Mouse (Mus musculus): Measurements from ENCODE around the gene Tmem150c. TPM values are rescaled to one million over a fixed set of nuclear protein-coding genes. Genes with fewer than 3 reads are reported as not detected.

The Tmem150c gene
- polyA plus RNA-seq, 2 experiments = 4.8 to 7.3 TPM

- TF ChIP-seq POLR2A (IDR thresholded peaks at IDR 0.05; ENCODE audit: borderline replicate concordance, extremely low read depth, insufficient read depth, insufficient read length) = no peak
- Histone ChIP-seq H3K9ac (ENCODE audit: low read depth, low read length, severe bottlenecking) (no peak overlapping the region), H3K36me3 (ENCODE audit: control insufficient read depth, insufficient read depth, low read length) (peaks cover 34% of the 10 kb centered on the region), H3K9me3 (ENCODE audit: control insufficient read depth, low read length) (no peaks in the 10 kb centered on the region), H3K4me2 (replicated peaks; ENCODE audit: low read depth, low read length, severe bottlenecking) (no peak overlapping the region), H3K27me3 (ENCODE audit: control insufficient read depth, insufficient read depth, low read length) (no peaks in the 10 kb centered on the region), H3K4me1 (ENCODE audit: control insufficient read depth, insufficient read depth, low read length) (peaks cover 4% of the 10 kb centered on the region; the same call in 1 of the 2 replicates), H3K27ac (replicated peaks; ENCODE audit: low read depth, low read length) (no peak overlapping the region), H3K4me3 (replicated peaks; ENCODE audit: low read length) (no peak overlapping the region)
- WGBS = 75% methylated on average over 12 of the region's 15 CpGs
- no peak for DNase-seq (ENCODE audit: low spot score)
- no peak for ATAC-seq (ENCODE audit: low FRiP score, low read depth)
Measured at GRCm38 (mm10) chr5:100057461-100058209, 102.0 kb downstream of the Tmem150c start.

- Histone ChIP-seq H3K36me3 (ENCODE audit: control insufficient read depth, insufficient read depth, low read length) (peaks cover 22% of the 10 kb centered on the region), H3K9me3 (ENCODE audit: control insufficient read depth, low read length) (no peaks in the 10 kb centered on the region), H3K4me3 (replicated peaks; ENCODE audit: low read length) (no peak overlapping the region), H3K4me1 (ENCODE audit: control insufficient read depth, insufficient read depth, low read length) (peaks cover 4% of the 10 kb centered on the region; the same call in 1 of the 2 replicates), H3K4me2 (replicated peaks; ENCODE audit: low read depth, low read length, severe bottlenecking) (no peak overlapping the region), H3K27me3 (ENCODE audit: control insufficient read depth, insufficient read depth, low read length) (no peaks in the 10 kb centered on the region), H3K27ac (replicated peaks; ENCODE audit: low read depth, low read length) (no peak overlapping the region), H3K9ac (ENCODE audit: low read depth, low read length, severe bottlenecking) (no peak overlapping the region)
- ATAC-seq (ENCODE audit: low FRiP score, low read depth) (no peak), DNase-seq (ENCODE audit: low spot score) (no peak)
- no peak for TF ChIP-seq POLR2A (IDR thresholded peaks at IDR 0.05; ENCODE audit: borderline replicate concordance, extremely low read depth, insufficient read depth, insufficient read length)
- WGBS = 69% methylated on average over 5 of the region's 5 CpGs
Measured at GRCm38 (mm10) chr5:100055866-100056369, 103.7 kb downstream of the Tmem150c start.

DNA sequence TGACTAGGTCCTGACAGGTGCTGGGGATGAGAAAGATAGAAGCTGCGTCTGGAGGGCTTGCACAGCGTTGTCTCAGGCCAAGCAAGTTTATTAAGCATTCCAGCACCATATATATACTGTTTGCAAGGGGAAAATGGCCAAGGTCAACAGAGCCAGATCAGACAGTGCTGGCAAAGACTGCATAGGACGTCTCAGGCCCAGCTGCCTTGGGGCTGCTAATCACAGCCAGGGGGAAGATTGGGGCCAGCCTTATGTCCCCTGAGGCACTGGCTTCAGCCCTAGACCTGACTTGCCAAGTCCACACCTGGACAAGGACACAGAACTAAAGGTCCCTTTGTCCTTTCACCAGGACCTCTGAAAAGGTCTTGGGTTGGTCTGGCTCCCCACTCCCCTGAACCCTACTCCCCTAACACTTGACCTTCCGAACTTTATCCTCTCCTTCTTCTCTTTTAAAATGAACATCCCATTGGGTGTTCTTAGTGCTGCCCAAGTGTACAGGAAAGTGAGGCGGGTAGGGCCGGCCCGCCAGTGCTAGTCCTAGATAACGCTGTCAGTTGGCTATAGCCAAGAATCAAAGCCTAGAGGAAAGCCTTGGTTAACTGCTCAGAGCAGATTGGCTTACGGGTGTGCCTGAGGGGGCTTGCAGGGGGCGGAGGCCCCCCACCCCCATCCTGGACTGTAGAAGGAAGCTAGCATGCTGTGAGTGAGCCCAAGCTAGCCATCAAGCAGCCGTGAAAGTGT is 104.6 kb downstream of the Tmem150c start:
- no peak overlapping the region for H3K4me2 ChIP-seq (replicated peaks; ENCODE audit: low read depth, low read length, severe bottlenecking)
- H3K4me1 ChIP-seq (ENCODE audit: control insufficient read depth, insufficient read depth, low read length) = peaks cover 4% of the 10 kb centered on the region; the same call in 1 of the 2 replicates
- no peak overlapping the region for H3K4me3 ChIP-seq (replicated peaks; ENCODE audit: low read length)
- H3K9me3 ChIP-seq (ENCODE audit: control insufficient read depth, low read length) = no peaks in the 10 kb centered on the region
- DNase-seq (ENCODE audit: low spot score) (no peak), ATAC-seq (ENCODE audit: low FRiP score, low read depth) (no peak)
- H3K27me3 ChIP-seq (ENCODE audit: control insufficient read depth, insufficient read depth, low read length) = no peaks in the 10 kb centered on the region
- no peak overlapping the region for H3K27ac ChIP-seq (replicated peaks; ENCODE audit: low read depth, low read length)
- 73% methylated on average over 11 of the region's 11 CpGs for whole genome bisulfite sequencing
- H3K9ac ChIP-seq (ENCODE audit: low read depth, low read length, severe bottlenecking) = no peak overlapping the region
- peaks cover 14% of the 10 kb centered on the region for H3K36me3 ChIP-seq (ENCODE audit: control insufficient read depth, insufficient read depth, low read length)
- TF ChIP-seq POLR2A (IDR thresholded peaks at IDR 0.05; ENCODE audit: borderline replicate concordance, extremely low read depth, insufficient read depth, insufficient read length) = no peak

- Histone ChIP-seq H3K27me3 (ENCODE audit: control insufficient read depth, insufficient read depth, low read length) (no peaks in the 10 kb centered on the region), H3K4me2 (replicated peaks; ENCODE audit: low read depth, low read length, severe bottlenecking) (no peak overlapping the region), H3K27ac (replicated peaks; ENCODE audit: low read depth, low read length) (no peak overlapping the region), H3K4me3 (replicated peaks; ENCODE audit: low read length) (no peak overlapping the region), H3K9me3 (ENCODE audit: control insufficient read depth, low read length) (no peaks in the 10 kb centered on the region), H3K36me3 (ENCODE audit: control insufficient read depth, insufficient read depth, low read length) (0 out of 2 replicates have a peak, but pooled peaks cover 4% of the 10 kb centered on the region), H3K4me1 (ENCODE audit: control insufficient read depth, insufficient read depth, low read length) (no peaks in the 10 kb centered on the region; the same call in 1 of the 2 replicates), H3K9ac (ENCODE audit: low read depth, low read length, severe bottlenecking) (no peak overlapping the region)
- no peak for ATAC-seq (ENCODE audit: low FRiP score, low read depth)
- 85% methylated on average over 7 of the region's 7 CpGs for WGBS
- TF ChIP-seq POLR2A (IDR thresholded peaks at IDR 0.05; ENCODE audit: borderline replicate concordance, extremely low read depth, insufficient read depth, insufficient read length) = no peak
- no peak for DNase-seq (ENCODE audit: low spot score)
Measured at GRCm38 (mm10) chr5:100052728-100053127, 106.9 kb downstream of the Tmem150c start.

DNA sequence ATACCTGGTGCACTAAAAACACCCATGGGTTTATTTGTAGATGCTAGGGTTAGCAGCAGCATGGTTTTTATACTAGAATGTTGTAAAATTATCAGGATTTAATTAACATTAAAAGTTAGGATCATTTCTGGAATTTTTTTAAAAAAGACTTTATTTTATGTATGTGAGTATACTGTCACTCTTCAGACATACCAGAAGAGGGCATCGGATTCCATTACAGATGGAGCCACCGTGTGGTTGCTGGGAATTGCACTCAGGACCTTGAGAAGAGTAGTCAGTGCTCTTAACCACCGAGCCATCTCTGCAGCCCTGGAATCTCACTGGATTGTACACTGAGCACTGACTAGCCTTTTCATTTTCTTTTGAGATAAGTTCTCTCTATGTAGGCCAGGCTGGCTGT is 109.7 kb downstream of the Tmem150c start:
- DNase-seq (ENCODE audit: low spot score) = no peak
- Histone ChIP-seq H3K4me1 (ENCODE audit: control insufficient read depth, insufficient read depth, low read length) (no peaks in the 10 kb centered on the region; the same call in 1 of the 2 replicates), H3K27ac (replicated peaks; ENCODE audit: low read depth, low read length) (no peak overlapping the region), H3K9ac (ENCODE audit: low read depth, low read length, severe bottlenecking) (no peak overlapping the region), H3K4me3 (replicated peaks; ENCODE audit: low read length) (no peak overlapping the region), H3K4me2 (replicated peaks; ENCODE audit: low read depth, low read length, severe bottlenecking) (no peak overlapping the region), H3K36me3 (ENCODE audit: control insufficient read depth, insufficient read depth, low read length) (0 out of 2 replicates have a peak, but pooled peaks cover 4% of the 10 kb centered on the region), H3K27me3 (ENCODE audit: control insufficient read depth, insufficient read depth, low read length) (no peaks in the 10 kb centered on the region), H3K9me3 (ENCODE audit: control insufficient read depth, low read length) (no peaks in the 10 kb centered on the region)
- TF ChIP-seq POLR2A (IDR thresholded peaks at IDR 0.05; ENCODE audit: borderline replicate concordance, extremely low read depth, insufficient read depth, insufficient read length) = no peak
- WGBS = 90% methylated on average over 3 of the region's 3 CpGs
- ATAC-seq (ENCODE audit: low FRiP score, low read depth) = no peak

Data from limb, embryonic 14.5 days (tissue).